Mouse (Mus musculus): ENCODE data around the gene Dnajb7. TPM values are rescaled to one million over a fixed set of nuclear protein-coding genes. Genes with fewer than 3 reads are reported as not detected.

Dnajb7 gene
- polyA plus RNA-seq, 1 experiment from 2014 or later: 0.72 TPM

DNA sequence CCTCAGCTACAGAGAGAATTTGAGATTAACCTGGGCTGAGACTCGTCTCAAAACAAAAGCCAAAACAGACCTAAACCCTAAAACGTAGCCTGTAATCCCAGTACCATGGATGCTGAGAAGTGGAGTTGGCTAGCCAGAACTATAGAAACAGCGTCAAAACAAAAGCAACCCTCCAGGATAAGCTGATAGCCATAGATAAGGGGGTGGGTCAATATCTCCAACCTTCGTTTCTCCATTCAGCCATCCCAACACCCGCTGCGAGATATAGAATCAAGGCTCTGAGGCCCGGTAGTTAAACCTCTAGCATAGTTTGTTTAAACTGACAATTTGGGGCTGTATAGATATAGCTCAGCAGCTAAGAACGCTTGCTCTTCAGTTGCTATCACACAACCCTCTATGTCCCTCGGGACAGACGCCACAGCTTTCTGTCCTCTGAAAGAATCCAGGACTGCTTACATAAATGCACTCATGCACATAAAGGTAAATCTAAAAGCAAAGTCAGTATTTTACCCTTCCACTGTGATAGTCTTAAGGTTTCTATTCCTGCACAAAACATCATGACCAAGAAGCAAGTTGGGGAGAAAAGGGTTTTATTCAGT is 46.6 kb downstream of the Dnajb7 start:
- DNase-seq (ENCODE audit: low spot score) (no peak), ATAC-seq (ENCODE audit: insufficient read depth, low FRiP score, low TSS enrichment) (no peak)
- 53% methylated on average over 10 of the region's 10 CpGs for WGBS
- Histone ChIP-seq H3K27ac (ENCODE audit: low read depth, low read length) (no peak overlapping the region), H3K27me3 (ENCODE audit: control insufficient read depth, insufficient read depth, low read length) (no peaks in the 10 kb centered on the region), H3K9me3 (ENCODE audit: control insufficient read depth, low read length) (no peaks in the 10 kb centered on the region), H3K4me1 (ENCODE audit: control insufficient read depth, insufficient read depth, low read length) (peaks cover 6% of the 10 kb centered on the region), H3K36me3 (ENCODE audit: control insufficient read depth, insufficient read depth, low read length) (peaks cover 6% of the 10 kb centered on the region), H3K4me3 (ENCODE audit: low read depth, low read length) (no peak overlapping the region), H3K4me2 (ENCODE audit: low read depth) (no peak overlapping the region), H3K9ac (ENCODE audit: low read length) (no peak overlapping the region)

GRCm38 (mm10) chr15:81361022-81361404 is 47.1 kb downstream of the Dnajb7 start:
- peak overlapping the region; percentile 70 for H3K4me2 ChIP-seq (ENCODE audit: low read depth)
- H3K9me3 ChIP-seq (ENCODE audit: control insufficient read depth, low read length): no peaks in the 10 kb centered on the region
- no peaks in the 10 kb centered on the region for H3K27me3 ChIP-seq (ENCODE audit: control insufficient read depth, insufficient read depth, low read length)
- no peak; the same call in 1 of the 2 replicates for ATAC-seq (ENCODE audit: insufficient read depth, low FRiP score, low TSS enrichment)
- no peak overlapping the region for H3K27ac ChIP-seq (ENCODE audit: low read depth, low read length)
- no peak overlapping the region; the same call in 1 of the 2 replicates for H3K9ac ChIP-seq (ENCODE audit: low read length)
- peaks cover 5% of the 10 kb centered on the region; the same call in 1 of the 2 replicates for H3K36me3 ChIP-seq (ENCODE audit: control insufficient read depth, insufficient read depth, low read length)
- H3K4me1 ChIP-seq (ENCODE audit: control insufficient read depth, insufficient read depth, low read length): peaks cover 6% of the 10 kb centered on the region
- WGBS: 43% methylated on average over 6 of the region's 6 CpGs
- H3K4me3 ChIP-seq (ENCODE audit: low read depth, low read length): peak overlapping the region; percentile 44; the same call in 1 of the 2 replicates
- DNase-seq (ENCODE audit: low spot score): no peak

DNA sequence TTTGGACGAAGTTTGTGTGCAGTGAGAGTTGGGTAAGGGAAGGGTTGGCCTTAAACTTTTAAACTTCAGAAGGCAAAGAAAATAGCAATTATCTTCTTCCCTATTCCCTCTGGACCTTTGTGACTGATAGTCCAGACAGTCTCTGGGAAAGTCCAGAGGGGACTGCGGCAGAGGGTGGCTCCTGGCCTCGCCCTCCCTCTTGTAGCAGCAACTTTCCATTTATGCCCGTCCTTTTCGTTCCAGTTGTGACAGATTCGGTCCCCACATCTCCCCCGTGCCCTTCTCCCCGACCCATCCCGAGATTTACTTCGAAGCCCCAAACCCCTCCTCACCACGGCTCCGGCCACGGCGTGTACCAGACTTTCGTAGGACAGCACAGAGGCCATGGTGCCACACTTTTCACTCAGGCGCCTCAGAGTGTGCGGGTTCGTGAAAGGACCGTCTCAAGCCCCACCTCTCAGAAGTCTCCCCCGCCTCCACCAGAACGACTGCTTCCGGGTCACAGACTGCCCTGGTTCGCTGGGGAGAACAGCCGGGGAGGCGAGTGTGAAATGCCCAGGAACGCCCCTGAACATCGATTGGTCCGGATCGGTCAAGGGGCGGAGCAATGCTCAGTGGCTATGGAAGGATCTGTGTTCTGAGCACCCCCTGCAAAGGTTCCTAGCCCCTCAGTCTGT is 47.6 kb downstream of the Dnajb7 start, which contains the start of gene Slc25a17:
Slc25a17 (minus strand) TSS at position 468 of the 677 bp plus-strand sequence.
- Histone ChIP-seq H3K4me3 (ENCODE audit: low read depth, low read length) (peak within 1 kb of the TSS; percentile 44), H3K4me2 (ENCODE audit: low read depth) (peak within 1 kb of the TSS; percentile 70), H3K36me3 (ENCODE audit: control insufficient read depth, insufficient read depth, low read length) (0 out of 2 replicates have a peak, but pooled peaks cover 2% of the 10 kb centered on the region), H3K9ac (ENCODE audit: low read length) (peak within 1 kb of the TSS; percentile 58), H3K27ac (ENCODE audit: low read depth, low read length) (no peak within 1 kb of the TSS; the same call in 1 of the 2 replicates), H3K9me3 (ENCODE audit: control insufficient read depth, low read length) (no peaks in the 10 kb centered on the region), H3K27me3 (ENCODE audit: control insufficient read depth, insufficient read depth, low read length) (no peaks in the 10 kb centered on the region), H3K4me1 (ENCODE audit: control insufficient read depth, insufficient read depth, low read length) (peaks cover 6% of the 10 kb centered on the region)
- under 1% methylated on average over 30 of the region's 30 CpGs for WGBS
- DNase-seq (ENCODE audit: low spot score): peak; percentile 96
- peak; percentile 99 for ATAC-seq (ENCODE audit: insufficient read depth, low FRiP score, low TSS enrichment)

DNA sequence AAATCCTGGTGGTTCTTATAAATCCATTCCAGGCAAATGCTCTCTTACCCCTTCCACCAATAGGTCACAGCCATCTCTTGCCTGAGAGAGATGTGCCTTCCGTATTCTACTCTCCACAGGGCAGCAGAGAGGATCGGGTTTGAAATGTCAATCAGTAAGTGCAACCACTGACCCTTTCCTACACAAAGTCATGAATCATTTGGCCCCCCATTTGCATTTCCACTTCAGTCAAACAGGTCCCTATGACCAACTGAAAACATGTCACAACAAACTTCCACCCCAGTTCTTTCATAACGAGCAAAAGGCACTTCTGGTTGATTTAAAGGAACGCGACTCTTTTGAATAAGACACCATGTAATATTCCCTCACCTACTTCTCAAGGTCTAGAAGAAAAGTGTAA is 48.7 kb downstream of the Dnajb7 start:
- WGBS: 90% methylated on average over 5 of the region's 5 CpGs
- 0 out of 2 replicates have a peak, but pooled peaks cover 2% of the 10 kb centered on the region for H3K36me3 ChIP-seq (ENCODE audit: control insufficient read depth, insufficient read depth, low read length)
- H3K9me3 ChIP-seq (ENCODE audit: control insufficient read depth, low read length): no peaks in the 10 kb centered on the region
- H3K9ac ChIP-seq (ENCODE audit: low read length): no peak overlapping the region
- H3K4me1 ChIP-seq (ENCODE audit: control insufficient read depth, insufficient read depth, low read length): peaks cover 6% of the 10 kb centered on the region
- no peaks in the 10 kb centered on the region for H3K27me3 ChIP-seq (ENCODE audit: control insufficient read depth, insufficient read depth, low read length)
- DNase-seq (ENCODE audit: low spot score): no peak
- H3K4me2 ChIP-seq (ENCODE audit: low read depth): no peak overlapping the region
- no peak overlapping the region for H3K27ac ChIP-seq (ENCODE audit: low read depth, low read length)
- H3K4me3 ChIP-seq (ENCODE audit: low read depth, low read length): no peak overlapping the region
- ATAC-seq (ENCODE audit: insufficient read depth, low FRiP score, low TSS enrichment): no peak

DNA sequence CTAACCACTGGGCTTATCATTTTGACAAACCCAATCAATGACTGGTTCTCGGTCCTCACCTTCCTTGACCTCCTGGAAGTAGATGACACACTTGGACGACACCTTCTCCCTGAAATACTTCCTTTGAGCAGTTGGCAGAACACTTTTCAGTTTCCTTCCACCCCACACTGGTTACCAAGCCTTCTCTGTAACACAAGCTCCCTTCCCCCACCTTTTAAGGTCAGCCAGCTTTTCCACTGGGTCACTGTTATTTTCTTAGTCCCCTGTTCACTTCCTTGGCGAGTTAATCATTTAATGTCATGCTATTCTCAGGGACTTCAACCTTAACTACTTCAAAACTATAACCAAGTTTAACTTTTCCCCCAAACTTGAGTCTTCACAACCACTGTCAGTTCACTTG is 49.2 kb downstream of the Dnajb7 start:
- H3K27ac ChIP-seq (ENCODE audit: low read depth, low read length): no peak overlapping the region
- H3K27me3 ChIP-seq (ENCODE audit: control insufficient read depth, insufficient read depth, low read length): no peaks in the 10 kb centered on the region
- ATAC-seq (ENCODE audit: insufficient read depth, low FRiP score, low TSS enrichment) (no peak), DNase-seq (ENCODE audit: low spot score) (no peak)
- no peak overlapping the region for H3K4me3 ChIP-seq (ENCODE audit: low read depth, low read length)
- no peak overlapping the region for H3K4me2 ChIP-seq (ENCODE audit: low read depth)
- 87% methylated on average over 3 of the region's 3 CpGs for WGBS
- 0 out of 2 replicates have a peak, but pooled peaks cover 2% of the 10 kb centered on the region for H3K36me3 ChIP-seq (ENCODE audit: control insufficient read depth, insufficient read depth, low read length)
- no peak overlapping the region for H3K9ac ChIP-seq (ENCODE audit: low read length)
- H3K9me3 ChIP-seq (ENCODE audit: control insufficient read depth, low read length): no peaks in the 10 kb centered on the region
- peaks cover 6% of the 10 kb centered on the region for H3K4me1 ChIP-seq (ENCODE audit: control insufficient read depth, insufficient read depth, low read length)

DNA sequence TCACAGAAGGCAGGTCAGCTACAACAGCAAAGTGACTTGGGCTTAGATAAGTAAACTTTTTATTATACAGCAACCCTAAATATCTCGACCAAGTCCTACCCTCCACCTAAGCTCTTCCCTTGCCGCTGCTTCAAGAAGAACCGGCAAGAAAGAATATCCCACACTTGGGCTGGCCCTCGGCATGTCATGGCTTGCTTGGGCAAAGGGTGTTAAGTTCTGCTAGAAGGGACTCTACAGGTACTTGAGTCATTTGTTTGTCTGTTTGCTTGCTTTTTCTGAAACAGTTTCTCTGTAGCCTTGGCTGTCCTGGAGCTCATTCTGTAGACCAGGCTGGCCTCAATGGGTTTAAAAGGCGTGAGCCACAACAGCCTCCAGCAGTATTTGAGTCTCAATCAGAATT is 51.2 kb downstream of the Dnajb7 start:
- no peak overlapping the region for H3K4me2 ChIP-seq (ENCODE audit: low read depth)
- H3K36me3 ChIP-seq (ENCODE audit: control insufficient read depth, insufficient read depth, low read length): no peaks in the 10 kb centered on the region
- H3K27ac ChIP-seq (ENCODE audit: low read depth, low read length): no peak overlapping the region
- H3K9me3 ChIP-seq (ENCODE audit: control insufficient read depth, low read length): no peaks in the 10 kb centered on the region
- ATAC-seq (ENCODE audit: insufficient read depth, low FRiP score, low TSS enrichment) (no peak), DNase-seq (ENCODE audit: low spot score) (no peak)
- H3K9ac ChIP-seq (ENCODE audit: low read length): no peak overlapping the region
- H3K4me3 ChIP-seq (ENCODE audit: low read depth, low read length): no peak overlapping the region
- H3K27me3 ChIP-seq (ENCODE audit: control insufficient read depth, insufficient read depth, low read length): no peaks in the 10 kb centered on the region
- peaks cover 6% of the 10 kb centered on the region for H3K4me1 ChIP-seq (ENCODE audit: control insufficient read depth, insufficient read depth, low read length)
- 24% methylated on average over 5 of the region's 5 CpGs for WGBS

Other genes with a start within 250 kb of the Dnajb7 start
- gene Mrtfa, start 217.5 kb downstream of the Dnajb7 start, polyA plus RNA-seq (2014; fragmentation: Nextera tagmentation; extraction: Ambion mirVana): 23.8 and 24.8 TPM in 2 replicates
- gene Mchr1, start 172.8 kb downstream of the Dnajb7 start, polyA plus RNA-seq (2014; fragmentation: Nextera tagmentation; extraction: Ambion mirVana): 0.77 and 1.1 TPM in 2 replicates
- 108 and 109 TPM in 2 replicates for gene Slc25a17, start 47.5 kb downstream of the Dnajb7 start, polyA plus RNA-seq (2014; fragmentation: Nextera tagmentation; extraction: Ambion mirVana)
- 176 and 189 TPM in 2 replicates for gene St13, start 8.2 kb downstream of the Dnajb7 start, polyA plus RNA-seq (2014; fragmentation: Nextera tagmentation; extraction: Ambion mirVana)
- gene Xpnpep3, start 8.2 kb downstream of the Dnajb7 start, polyA plus RNA-seq (2014; fragmentation: Nextera tagmentation; extraction: Ambion mirVana): 7.7 and 8.1 TPM in 2 replicates
- gene Rbx1, start 58.0 kb upstream of the Dnajb7 start, polyA plus RNA-seq (2014; fragmentation: Nextera tagmentation; extraction: Ambion mirVana): 515 and 541 TPM in 2 replicates
- 25.4 and 29.6 TPM in 2 replicates for gene Ep300, start 177.1 kb upstream of the Dnajb7 start, polyA plus RNA-seq (2014; fragmentation: Nextera tagmentation; extraction: Ambion mirVana)

Data from neural tube, embryonic 11.5 days (tissue).